Mouse (Mus musculus): ENCODE results near the gene Vash1.

The Vash1 gene

GRCm38 (mm10) chr12:86683698-86684097 lies 5.2 kb downstream of the Vash1 start:
- no peak for DNase-seq (ENCODE audit: inconsistent ontology term)

- DNase-seq (ENCODE audit: inconsistent ontology term), result peak; percentile 17
Measured at GRCm38 (mm10) chr12:86685275-86685674, 6.8 kb downstream of the Vash1 start.

GRCm38 (mm10) chr12:86686551-86687330 lies 8.2 kb downstream of the Vash1 start:
- DNase-seq (ENCODE audit: inconsistent ontology term), result peak; percentile 17

GRCm38 (mm10) chr12:86687445-86687955 lies 9.0 kb downstream of the Vash1 start:
- DNase-seq (ENCODE audit: inconsistent ontology term), result no peak

GRCm38 (mm10) chr12:86687971-86688573 lies 9.6 kb downstream of the Vash1 start:
- DNase-seq (ENCODE audit: inconsistent ontology term), result no peak

GRCm38 (mm10) chr12:86688917-86689316 lies 10.4 kb downstream of the Vash1 start:
- DNase-seq (ENCODE audit: inconsistent ontology term), result no peak

GRCm38 (mm10) chr12:86690700-86691485 lies 12.4 kb downstream of the Vash1 start:
- DNase-seq (ENCODE audit: inconsistent ontology term), result no peak

GRCm38 (mm10) chr12:86692471-86693356 lies 14.2 kb downstream of the Vash1 start:
- no peak for DNase-seq (ENCODE audit: inconsistent ontology term)

GRCm38 (mm10) chr12:86693389-86693788 lies 14.9 kb downstream of the Vash1 start:
- DNase-seq (ENCODE audit: inconsistent ontology term), result no peak

- DNase-seq (ENCODE audit: inconsistent ontology term), result peak; percentile 20
Measured at GRCm38 (mm10) chr12:86694441-86694840, 15.9 kb downstream of the Vash1 start.

- DNase-seq (ENCODE audit: inconsistent ontology term), result no peak
Measured at GRCm38 (mm10) chr12:86697996-86698395, 19.5 kb downstream of the Vash1 start.

- peak; percentile 32 for DNase-seq (ENCODE audit: inconsistent ontology term)
Measured at GRCm38 (mm10) chr12:86698537-86698936, 20.0 kb downstream of the Vash1 start.

GRCm38 (mm10) chr12:86699965-86700926 lies 21.7 kb downstream of the Vash1 start:
- no peak for DNase-seq (ENCODE audit: inconsistent ontology term)

GRCm38 (mm10) chr12:86700927-86701310 lies 22.4 kb downstream of the Vash1 start:
- DNase-seq (ENCODE audit: inconsistent ontology term), result no peak

- DNase-seq (ENCODE audit: inconsistent ontology term), result no peak
Measured at GRCm38 (mm10) chr12:86701491-86701890, 23.0 kb downstream of the Vash1 start.

GRCm38 (mm10) chr12:86702690-86703089 lies 24.2 kb downstream of the Vash1 start:
- DNase-seq (ENCODE audit: inconsistent ontology term), result no peak

GRCm38 (mm10) chr12:86705843-86706242 lies 27.3 kb downstream of the Vash1 start:
- DNase-seq (ENCODE audit: inconsistent ontology term), result no peak

- DNase-seq (ENCODE audit: inconsistent ontology term), result no peak
Measured at GRCm38 (mm10) chr12:86714026-86714425, 35.5 kb downstream of the Vash1 start.

GRCm38 (mm10) chr12:86715401-86715800 lies 36.9 kb downstream of the Vash1 start:
- DNase-seq (ENCODE audit: inconsistent ontology term), result peak; percentile 60

GRCm38 (mm10) chr12:86716962-86717361 lies 38.5 kb downstream of the Vash1 start:
- DNase-seq (ENCODE audit: inconsistent ontology term), result no peak

All from Muller cell, postnatal 12 days (primary cell).